Mouse (Mus musculus): ENCODE measurements around the gene Tax1bp1.

Gene Tax1bp1

GRCm38 (mm10) chr6:52795029-52795841 is 81.7 kb downstream of the Tax1bp1 start:
- in situ Hi-C loops (cut with MboI; ENCODE audit: unreplicated experiment in 2 of 2): no loop called here

- in situ Hi-C loops (cut with MboI; ENCODE audit: unreplicated experiment in 2 of 2): no loop called here
Observed at GRCm38 (mm10) chr6:52796035-52796598, 82.6 kb downstream of the Tax1bp1 start.

- in situ Hi-C loops (cut with MboI; ENCODE audit: unreplicated experiment in 2 of 2): no loop called here
Observed at GRCm38 (mm10) chr6:52796691-52797090, 83.2 kb downstream of the Tax1bp1 start.

GRCm38 (mm10) chr6:52797252-52797800 is 83.8 kb downstream of the Tax1bp1 start:
- in situ Hi-C loops (cut with MboI; ENCODE audit: unreplicated experiment in 2 of 2): no loop called here

- in situ Hi-C loops (cut with MboI; ENCODE audit: unreplicated experiment in 2 of 2): loop anchor here in 1 of 2 experiments (25.0 kb wide), 2 partner anchors 1340 to 1790 kb away; partner anchors contain the start of genes Cbx3 and Hnrnpa2b1
Observed at GRCm38 (mm10) chr6:52802181-52802580, 88.7 kb downstream of the Tax1bp1 start.

- in situ Hi-C loops (cut with MboI; ENCODE audit: unreplicated experiment in 2 of 2): loop anchor here in 1 of 2 experiments (5.0 to 25.0 kb wide), 3 partner anchors 43 to 1793 kb away; partner anchors contain the start of genes Cbx3 and Hnrnpa2b1
Observed at GRCm38 (mm10) chr6:52805237-52805856, 91.8 kb downstream of the Tax1bp1 start.
